Mouse (Mus musculus) CH12.LX (cell line): ENCODE results near the gene Psmb7. TPM values are rescaled to one million over a fixed set of nuclear protein-coding genes. Genes with fewer than 3 reads are reported as not detected.

Source experiments
- DNase-seq: peaks from one replicate; pipeline ENCODE4 v3.0.0-alpha.2; 2013; ENCODE audit errors: extremely low read depth
- H3K27ac ChIP-seq: 2 replicates; pipeline ENCODE4 v1.5.1; 2012; ENCODE audit warnings: low read depth, mild to moderate bottlenecking, control low read depth, moderate library complexity; ENCODE audit not compliant: insufficient read depth
- H3K27me3 ChIP-seq: replicated peaks from 2 replicates; pipeline ENCODE3; 2012; ENCODE audit warnings: inconsistent platforms
- H3K36me3 ChIP-seq, 2 experiments: replicated peaks in 1 of 2; 2 replicates each; pipeline versions ENCODE3 to v1.6.1; 2012; ENCODE audit warnings: inconsistent platforms in 1 of 2, low read length in 1 of 2, mild to moderate bottlenecking in 1 of 2, mixed read lengths in 1 of 2, moderate library complexity in 1 of 2; ENCODE audit not compliant: control insufficient read depth in 1 of 2, insufficient read depth in 1 of 2
- H3K4me1 ChIP-seq, 2 experiments: 2 replicates each; pipeline ENCODE4 v1.6.1; 2012; ENCODE audit warnings: inconsistent platforms in 1 of 2, moderate library complexity in 1 of 2; ENCODE audit not compliant: insufficient read depth in 2 of 2, control insufficient read depth in 1 of 2
- H3K4me2 ChIP-seq: 2 replicates; pipeline ENCODE4 v1.6.1; 2012; ENCODE audit warnings: low read depth, mild to moderate bottlenecking, control low read depth; ENCODE audit not compliant: poor library complexity, insufficient read depth, severe bottlenecking
- H3K4me3 ChIP-seq, 3 experiments: fragments of 150-350 bp in 1 of 3; sonication (generic) in 1 of 3; replicated peaks in 1 of 3; 2 replicates each; pipeline versions ENCODE3 to v1.5.1; 2011 to 2012; ENCODE audit warnings: low read depth in 2 of 3, low read length in 2 of 3, mild to moderate bottlenecking in 2 of 3, moderate library complexity in 2 of 3, control low read depth in 1 of 3, improper control_type of control experiment in 1 of 3, inconsistent platforms in 1 of 3, mixed read lengths in 1 of 3; ENCODE audit not compliant: poor library complexity in 1 of 3
- H3K79me2 ChIP-seq: replicated peaks from 2 replicates; pipeline ENCODE4 v1.6.1; 2012; ENCODE audit warnings: mild to moderate bottlenecking, moderate library complexity; ENCODE audit not compliant: control insufficient read depth, poor library complexity, insufficient read depth, severe bottlenecking; ENCODE audit errors: extremely low read depth
- H3K9ac ChIP-seq: 2 replicates; pipeline ENCODE4 v1.6.1; 2012; ENCODE audit warnings: low read depth, mild to moderate bottlenecking, control low read depth, moderate library complexity; ENCODE audit not compliant: insufficient read depth
- H3K9me3 ChIP-seq: replicated peaks from 2 replicates; pipeline ENCODE3; 2012; ENCODE audit warnings: low read length, inconsistent platforms, mixed read lengths
- BHLHE40 ChIP-seq: IDR thresholded peaks from 2 replicates; pipeline ENCODE4 v1.6.1; 2011; ENCODE audit warnings: mild to moderate bottlenecking, low read depth, low read length, improper control_type of control experiment
- CHD1 ChIP-seq: IDR thresholded peaks from 2 replicates; pipeline ENCODE4 v1.6.1; 2012; ENCODE audit warnings: low read depth, low read length, improper control_type of control experiment, inconsistent platforms
- CTCF ChIP-seq, 2 experiments: IDR thresholded peaks in 1 of 2; conservative IDR thresholded peaks in 1 of 2; 2 replicates each; pipeline ENCODE4 v1.5.1; 2011 to 2012; ENCODE audit warnings: low read depth in 2 of 2, low read length in 2 of 2, improper control_type of control experiment in 1 of 2, inconsistent platforms in 1 of 2, mild to moderate bottlenecking in 1 of 2, moderate library complexity in 1 of 2
- ELF1 ChIP-seq: IDR thresholded peaks from 2 replicates; pipeline ENCODE4 v1.6.1; 2014; ENCODE audit warnings: low read depth, mild to moderate bottlenecking, inconsistent platforms, low read length, improper control_type of control experiment
- EP300 ChIP-seq: IDR thresholded peaks from 2 replicates; pipeline ENCODE4 v1.6.1; 2011; ENCODE audit warnings: low read length, improper control_type of control experiment
- GABPA ChIP-seq: IDR thresholded peaks from 2 replicates; pipeline ENCODE4 v1.6.1; 2012; ENCODE audit warnings: low read depth, low read length, improper control_type of control experiment, inconsistent platforms; ENCODE audit not compliant: insufficient replicate concordance
- HCFC1 ChIP-seq: IDR thresholded peaks from 2 replicates; pipeline ENCODE4 v1.6.1; 2012; ENCODE audit warnings: low read depth, mild to moderate bottlenecking, inconsistent platforms, low read length, improper control_type of control experiment
- IRF4 ChIP-seq: IDR thresholded peaks from 2 replicates; pipeline ENCODE4 v1.6.1; 2014; ENCODE audit warnings: low read depth, mild to moderate bottlenecking, inconsistent platforms, low read length, improper control_type of control experiment
- JUND ChIP-seq: conservative IDR thresholded peaks from 2 replicates; pipeline ENCODE4 v1.6.1; 2011; ENCODE audit warnings: low read depth, low read length, improper control_type of control experiment
- KAT2A ChIP-seq: IDR thresholded peaks from 2 replicates; pipeline ENCODE4 v1.6.1; 2012; ENCODE audit warnings: low read length, improper control_type of control experiment, inconsistent platforms; ENCODE audit not compliant: insufficient replicate concordance
- MXI1 ChIP-seq: IDR thresholded peaks from 2 replicates; pipeline ENCODE4 v1.6.1; 2011; ENCODE audit warnings: mild to moderate bottlenecking, low read depth, low read length, improper control_type of control experiment
- MYC ChIP-seq: IDR thresholded peaks from 2 replicates; pipeline ENCODE4 v1.6.1; 2011; ENCODE audit warnings: low read depth, mild to moderate bottlenecking, improper control_type of control experiment, low read length
- NRF1 ChIP-seq: IDR thresholded peaks from 2 replicates; pipeline ENCODE4 v1.6.1; 2014; ENCODE audit warnings: low read depth, mild to moderate bottlenecking, inconsistent platforms, low read length, improper control_type of control experiment, moderate library complexity
- PAX5 ChIP-seq: IDR thresholded peaks from 2 replicates; pipeline ENCODE4 v1.6.1; 2012; ENCODE audit warnings: low read length, inconsistent platforms, mixed read lengths
- POLR2A ChIP-seq: IDR thresholded peaks from 2 replicates; pipeline ENCODE4 v1.6.1; 2011; ENCODE audit warnings: low read depth, mild to moderate bottlenecking, improper control_type of control experiment, low read length
- POLR2AphosphoS2 ChIP-seq: IDR thresholded peaks from 2 replicates; pipeline ENCODE4 v1.6.1; 2011; ENCODE audit warnings: low read depth, low read length, improper control_type of control experiment
- RCOR1 ChIP-seq: conservative IDR thresholded peaks from 2 replicates; pipeline ENCODE4 v1.6.1; 2012; ENCODE audit warnings: low read depth, mild to moderate bottlenecking, inconsistent platforms, low read length, improper control_type of control experiment
- SIN3A ChIP-seq: IDR thresholded peaks from 2 replicates; pipeline ENCODE4 v1.6.1; 2012; ENCODE audit warnings: low read length, improper control_type of control experiment, inconsistent platforms
- SMC3 ChIP-seq: IDR thresholded peaks from 2 replicates; pipeline ENCODE4 v1.6.1; 2011; ENCODE audit warnings: low read depth, low read length, improper control_type of control experiment
- TCF12 ChIP-seq: IDR thresholded peaks from 2 replicates; pipeline ENCODE4 v1.6.1; 2014; ENCODE audit warnings: low read depth, mild to moderate bottlenecking, inconsistent platforms, low read length, improper control_type of control experiment
- UBTF ChIP-seq: IDR thresholded peaks from 2 replicates; pipeline ENCODE4 v1.6.1; 2012; ENCODE audit warnings: low read depth, mild to moderate bottlenecking, inconsistent platforms, low read length, improper control_type of control experiment, moderate library complexity
- ZC3H11A ChIP-seq: IDR thresholded peaks from 2 replicates; pipeline ENCODE4 v1.6.1; 2012; ENCODE audit warnings: low read depth, mild to moderate bottlenecking, inconsistent platforms, low read length, improper control_type of control experiment
- ZKSCAN1 ChIP-seq: IDR thresholded peaks from 2 replicates; pipeline ENCODE4 v1.6.1; 2012; ENCODE audit warnings: low read depth, inconsistent platforms, low read length, improper control_type of control experiment, borderline replicate concordance
- ZMIZ1 ChIP-seq: IDR thresholded peaks from 2 replicates; pipeline ENCODE4 v1.6.1; 2012; ENCODE audit warnings: low read depth, mild to moderate bottlenecking, inconsistent platforms, low read length, improper control_type of control experiment
- ZNF384 ChIP-seq: IDR thresholded peaks from 2 replicates; pipeline ENCODE4 v1.6.1; 2012; ENCODE audit warnings: low read depth, low read length, improper control_type of control experiment, inconsistent platforms
- dilution Hi-C: fragments of 300-500 bp; cut with MboI; formaldehyde crosslinking; loops from 2 replicates; pipeline ENCODE4 v1.14.3; 2020; ENCODE audit warnings: low sequenced_read_pairs; ENCODE audit not compliant: extremely low pct_unique_long_range_greater_than_20kb, extremely low pct_ligation_motif_present
- in situ Hi-C: fragments of 300-500 bp; cut with MboI; formaldehyde crosslinking; loops from 3 replicates; pipeline ENCODE4 v1.14.3; 2019; ENCODE audit warnings: low sequenced_read_pairs, low pct_ligation_motif_present, low pct_unique_long_range_greater_than_20kb, mixed read lengths
- polyA plus RNA-seq: library from polyadenylated mRNA; unstranded; fragments of >175 nt; gene quantifications from 2 replicates; pipeline ENCODE4 v1.2.1, GENCODE M21; 2012; ENCODE audit warnings: low read depth; ENCODE audit not compliant: insufficient read length
- total RNA-seq, 2 experiments: library from RNA; depleted of rRNA; stranded (reverse); fragments of 300-350 nt in 1 of 2; fragments of >200 nt in 1 of 2; gene quantifications; 2 replicates each; pipeline ENCODE4 v1.2.3; 2012 to 2014

Gene Psmb7
- total and polyA plus RNA-seq, 3 experiments, result 334 to 415 (median 389) TPM

GRCm38 (mm10) chr2:38685746-38686145 lies 41.9 kb upstream of the Psmb7 start:
- H3K9ac ChIP-seq, result no peak overlapping the region
- dilution Hi-C loops (no loop called here), in situ Hi-C loops (no loop called here)
- H3K4me1 ChIP-seq, result peaks cover 7 to 8% of the 10 kb centered on the region in 2 experiments
- no peak overlapping the region for H3K4me3 ChIP-seq
- no peaks in the 10 kb centered on the region for H3K9me3 ChIP-seq
- peaks cover 58% of the 10 kb centered on the region for H3K27me3 ChIP-seq
- H3K4me2 ChIP-seq, result no peak overlapping the region
- DNase-seq, result no peak
- no peak overlapping the region for H3K27ac ChIP-seq
- H3K79me2 ChIP-seq, result no peaks in the 10 kb centered on the region
- TF ChIP-seq NRF1 (no peak), CTCF (conservative IDR thresholded peaks at IDR 0.05 in 1 of 2, IDR thresholded peaks at IDR 0.05 in 1 of 2; ENCODE audit: low read depth in 2 of 2, low read length in 2 of 2) (no peak), POLR2AphosphoS2 (no peak), TCF12 (no peak), PAX5 (no peak), UBTF (no peak), JUND (no peak), IRF4 (no peak), MXI1 (no peak), ZC3H11A (no peak), SIN3A (no peak), POLR2A (no peak), HCFC1 (no peak), GABPA (no peak), SMC3 (no peak), EP300 (no peak)
- H3K36me3 ChIP-seq, result no peaks in the 10 kb centered on the region

DNA sequence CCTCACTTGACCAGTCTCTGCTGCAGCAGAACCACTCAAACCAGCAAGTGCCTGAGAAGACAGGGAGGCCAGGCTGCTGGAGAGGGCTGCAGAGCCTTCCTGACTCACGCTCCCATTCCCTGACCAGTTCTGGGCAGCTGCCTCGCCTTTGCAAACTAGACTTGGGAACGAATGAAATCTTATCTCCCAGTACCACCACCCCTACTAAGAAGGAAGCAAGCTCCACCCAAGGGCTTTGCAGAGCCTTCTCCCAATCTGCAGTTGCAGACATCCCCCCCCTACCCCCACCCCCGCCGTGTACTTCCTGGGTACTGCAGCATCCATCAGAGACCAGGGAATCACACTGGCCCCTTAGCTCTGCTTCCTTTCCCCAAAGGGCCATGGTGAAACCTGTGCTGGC lies 39.2 kb upstream of the Psmb7 start:
- dilution Hi-C loops (no loop called here), in situ Hi-C loops (no loop called here)
- no peaks in the 10 kb centered on the region for H3K79me2 ChIP-seq
- H3K27ac ChIP-seq, result no peak overlapping the region
- H3K9ac ChIP-seq, result no peak overlapping the region
- no peak for TF ChIP-seq POLR2A
- no peak for TF ChIP-seq ELF1
- no peak for TF ChIP-seq NRF1
- no peak for TF ChIP-seq MYC
- no peak for TF ChIP-seq RCOR1
- TF ChIP-seq ZKSCAN1, result no peak
- TF ChIP-seq TCF12, result no peak
- no peak for TF ChIP-seq ZMIZ1
- no peak for TF ChIP-seq KAT2A
- no peak for TF ChIP-seq CTCF (conservative IDR thresholded peaks at IDR 0.05 in 1 of 2, IDR thresholded peaks at IDR 0.05 in 1 of 2; ENCODE audit: low read depth in 2 of 2, low read length in 2 of 2)
- TF ChIP-seq BHLHE40, result no peak
- no peak for TF ChIP-seq ZNF384
- TF ChIP-seq CHD1, result no peak
- no peaks in the 10 kb centered on the region for H3K9me3 ChIP-seq
- no peak overlapping the region for H3K4me3 ChIP-seq
- no peak overlapping the region for H3K4me2 ChIP-seq
- peaks cover 5 to 7% of the 10 kb centered on the region in 2 experiments; a peak in 2 of 4 replicates for H3K4me1 ChIP-seq
- H3K36me3 ChIP-seq, result no peaks in the 10 kb centered on the region
- DNase-seq, result no peak
- H3K27me3 ChIP-seq, result peaks cover 54% of the 10 kb centered on the region
